Mouse (Mus musculus): ENCODE measurements around the gene Prdm16. TPM values are rescaled to one million over a fixed set of nuclear protein-coding genes. Genes with fewer than 3 reads are reported as not detected.

Gene Prdm16
- total RNA-seq, 1 experiment from 2014 or later = 6.5 TPM

DNA sequence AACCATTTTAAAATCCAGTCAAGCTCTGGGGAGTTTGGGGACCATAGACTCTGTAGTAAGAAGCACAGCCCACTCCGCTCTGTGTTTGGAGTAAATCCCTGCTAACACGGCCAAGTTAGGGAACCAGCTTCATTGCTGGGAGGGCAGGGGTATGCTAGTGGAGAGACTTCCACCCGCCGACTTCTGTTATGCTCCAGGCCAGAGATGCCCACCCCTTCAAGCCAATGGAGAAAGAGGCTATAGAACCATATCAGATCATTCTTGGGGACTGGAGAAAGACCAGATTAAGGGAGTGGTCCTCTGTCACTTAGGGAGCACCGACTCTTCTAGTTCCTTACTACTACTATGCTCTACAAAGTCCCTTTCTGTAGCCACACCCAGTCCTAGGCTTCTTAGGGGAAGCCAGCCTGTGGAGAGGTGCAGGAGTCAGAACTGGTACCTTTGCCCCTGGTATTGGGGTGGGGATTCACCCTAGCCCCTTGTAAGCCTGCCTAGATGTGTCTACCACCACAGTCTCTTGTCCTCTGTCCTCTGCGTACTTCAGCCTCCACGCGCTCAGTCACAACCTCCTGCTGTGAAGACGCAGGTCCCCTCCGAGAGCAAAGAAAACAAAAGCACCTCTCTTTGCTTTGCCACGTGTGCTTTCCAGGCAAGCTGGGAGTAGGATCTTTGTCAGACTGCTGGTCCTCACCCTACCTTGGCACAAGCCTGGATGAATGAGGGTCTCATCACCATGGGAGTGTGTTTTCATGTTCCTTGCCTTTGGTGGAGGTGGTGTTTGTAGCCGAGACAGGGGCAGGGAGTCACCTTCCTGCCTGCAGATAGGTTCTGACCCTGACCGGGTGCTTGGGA, 3.1 kb upstream of the Prdm16 start:
- no peak for DNase-seq

DNA sequence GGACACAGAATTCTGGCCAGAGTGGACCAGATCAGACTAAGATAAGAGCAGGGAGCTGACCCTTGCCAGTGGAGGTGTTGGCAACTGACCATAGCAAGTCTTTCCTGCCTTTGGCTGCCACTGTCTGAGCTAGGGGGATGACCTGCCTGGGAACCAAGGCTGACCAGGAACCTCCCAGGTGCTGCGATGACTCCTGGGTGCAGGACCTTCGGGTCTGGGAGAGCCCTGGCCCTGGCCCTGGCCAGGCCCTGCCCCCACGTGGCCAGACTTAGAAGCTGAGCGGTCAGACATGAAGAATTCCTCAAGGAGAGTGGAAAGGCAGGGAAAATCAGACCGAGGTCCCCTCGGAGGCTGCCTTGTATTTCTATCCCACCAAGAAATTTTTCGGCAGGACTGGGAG, 2.5 kb upstream of the Prdm16 start:
- DNase-seq = peak; percentile 13

DNA sequence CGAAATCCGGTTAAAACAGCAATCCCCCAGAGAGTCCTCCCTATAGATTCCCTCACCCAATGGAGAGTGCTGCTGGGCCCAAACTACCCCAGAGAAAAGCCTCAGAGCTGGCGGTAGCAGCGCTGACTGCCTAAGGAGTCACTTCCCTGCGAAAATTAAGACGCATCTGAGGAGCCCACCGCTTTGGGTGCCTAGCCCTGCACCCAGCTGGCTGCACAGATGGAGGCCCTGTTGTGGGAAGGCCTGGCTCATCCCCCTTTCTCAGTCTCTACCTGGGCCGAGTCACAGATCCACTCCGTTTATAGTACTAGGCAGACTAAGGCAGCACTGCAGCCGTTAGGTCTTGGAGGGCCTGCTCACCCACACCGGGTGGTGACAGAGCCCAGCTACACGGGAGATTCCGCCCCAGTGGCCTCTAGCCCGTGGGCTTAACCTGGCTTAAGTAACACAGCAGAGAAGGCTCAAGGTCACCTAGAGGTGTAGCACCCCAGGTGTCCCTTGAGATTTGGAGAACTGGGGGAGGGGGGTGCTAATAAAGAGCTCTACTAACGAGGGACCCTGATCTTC, 1.7 kb upstream of the Prdm16 start:
- DNase-seq = no peak

DNA sequence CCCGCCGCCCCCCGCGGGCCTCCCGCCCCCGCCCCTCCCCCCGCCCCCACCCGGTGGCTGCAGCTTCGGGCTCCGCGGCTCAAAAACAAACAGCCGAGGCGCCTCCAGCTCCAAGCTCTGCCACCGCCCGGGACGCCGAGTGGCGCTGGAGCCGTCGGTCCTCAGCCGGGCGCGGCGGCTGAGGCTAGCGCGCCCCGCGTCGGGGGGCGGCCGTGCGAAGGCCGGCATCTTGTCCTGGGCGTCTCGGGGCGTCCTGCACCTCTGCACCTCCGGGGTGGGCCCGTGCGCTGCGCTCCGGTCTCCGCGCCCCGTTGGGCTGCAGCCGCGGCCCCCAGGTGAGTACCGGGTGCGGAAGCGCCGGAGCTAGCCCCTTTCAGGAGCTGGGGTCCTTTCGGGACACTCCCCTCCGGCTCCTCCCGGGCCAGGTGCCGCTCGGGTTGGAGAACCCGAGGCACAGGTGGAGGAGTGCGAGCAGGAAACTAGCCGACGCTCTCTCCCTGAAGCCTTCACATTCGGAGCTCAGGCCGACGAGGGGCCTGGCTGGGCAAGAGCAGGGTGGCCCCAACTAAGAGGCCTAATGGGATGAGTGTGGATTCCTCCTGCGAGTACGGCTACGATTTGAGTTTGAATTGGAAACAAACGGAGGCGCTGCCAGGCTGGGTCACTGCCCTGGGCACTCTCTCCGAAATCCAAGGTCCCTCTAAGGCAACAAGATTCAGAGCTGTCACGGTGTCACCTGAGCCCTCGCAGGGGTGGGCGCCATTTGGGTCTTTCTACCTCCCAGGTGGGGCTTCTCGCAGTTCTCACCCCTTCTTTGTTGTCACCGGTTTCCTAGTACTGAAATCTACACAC, 1.0 kb upstream of the Prdm16 start:
- no peak for DNase-seq

DNA sequence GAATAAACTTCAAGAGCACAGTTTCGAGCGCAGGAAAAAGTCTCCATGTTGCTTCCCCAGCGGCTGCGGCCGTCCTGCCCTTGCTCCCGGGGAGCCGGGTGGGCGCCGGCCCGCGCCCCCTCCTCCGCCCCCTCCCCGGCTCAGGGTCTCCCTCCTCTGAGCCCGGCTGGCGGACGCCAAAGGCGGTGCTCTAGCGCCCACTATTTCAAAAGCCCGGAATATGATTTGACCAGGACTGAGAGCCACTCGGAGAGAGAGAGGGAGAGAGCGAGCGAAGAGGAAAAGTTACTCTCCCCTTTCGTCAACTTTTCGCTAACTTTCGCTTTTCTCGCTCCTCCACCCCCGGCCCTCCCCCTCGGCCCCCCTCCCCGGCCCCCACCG, 630 bp downstream of the Prdm16 start:
- no peak for DNase-seq

DNA sequence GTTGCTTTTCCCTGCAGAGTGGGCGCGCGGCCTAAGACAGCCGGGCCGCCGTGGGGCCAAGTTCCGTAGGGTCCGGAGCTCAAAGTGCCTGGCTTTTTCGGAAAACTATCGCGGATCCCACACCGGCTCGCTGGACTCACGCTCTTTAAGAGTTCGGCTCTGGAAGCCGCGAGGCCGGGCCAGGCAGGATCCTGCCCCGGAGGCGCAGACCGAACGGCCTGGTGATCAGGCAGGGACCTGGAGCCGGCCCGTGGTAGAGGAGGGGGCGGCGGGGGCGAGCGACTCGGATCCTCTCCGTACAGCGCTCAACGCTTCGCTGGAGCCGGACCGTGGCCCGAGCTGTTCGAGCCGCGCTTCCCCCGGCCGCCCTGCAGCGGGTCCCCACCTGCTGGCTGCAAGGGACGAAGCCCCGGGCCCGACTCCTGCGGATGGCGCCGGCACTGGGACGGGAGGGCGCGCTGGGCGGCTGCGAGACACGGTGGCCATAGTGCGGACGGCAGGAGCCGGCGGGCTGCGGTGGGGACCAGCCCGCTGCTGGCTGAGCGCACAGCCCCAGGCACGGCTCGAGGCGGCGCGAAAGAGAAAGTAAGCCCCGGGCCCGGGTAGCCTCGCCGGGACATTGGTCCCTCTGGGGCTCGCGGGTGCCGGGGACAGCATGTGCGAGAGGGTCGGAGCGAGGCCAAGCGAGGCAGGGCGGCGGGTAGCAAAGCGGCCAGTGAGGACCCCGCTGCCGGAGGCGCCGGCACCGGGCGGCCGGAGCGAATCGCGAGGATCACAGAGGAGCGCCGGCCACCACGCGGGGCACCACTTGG, 1.2 kb downstream of the Prdm16 start:
- peak; percentile 49 for DNase-seq

DNA sequence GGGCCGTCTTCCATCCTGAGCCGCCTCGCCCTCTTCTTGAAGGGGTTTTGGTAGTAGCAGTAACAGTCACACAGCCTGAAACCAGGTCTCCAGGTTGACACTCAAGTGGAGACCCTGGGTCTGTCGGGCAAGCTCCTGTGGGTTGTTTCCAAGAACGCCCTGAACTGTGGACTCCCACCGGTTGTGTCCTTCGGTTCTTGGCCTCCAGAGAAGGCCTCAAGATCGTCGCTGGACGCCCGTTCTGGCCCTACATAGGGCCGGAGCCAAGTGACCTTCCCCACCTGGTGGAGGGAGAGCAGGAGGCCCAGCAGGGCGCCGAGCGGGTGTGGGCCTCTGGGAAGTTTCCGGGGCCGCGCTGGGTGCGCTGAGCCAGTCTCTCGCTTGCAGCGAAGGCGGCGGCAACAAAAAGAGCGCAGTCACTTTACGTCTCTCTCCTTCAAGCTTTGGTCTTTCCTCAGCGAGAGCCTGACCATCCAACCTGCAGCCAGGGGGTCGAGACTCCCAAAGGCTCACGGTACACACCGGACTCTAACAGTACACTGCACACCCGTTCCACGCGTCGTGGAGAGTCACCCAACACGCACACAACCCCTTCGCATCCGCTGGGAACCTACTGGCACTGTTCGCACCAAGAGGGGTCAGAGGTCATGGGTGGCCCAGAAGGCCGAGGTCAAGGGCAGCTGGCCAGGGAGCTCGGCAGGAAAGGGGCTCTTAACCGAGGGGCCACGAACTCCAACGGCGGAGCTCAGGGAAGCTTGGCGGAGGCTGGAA, 2.0 kb downstream of the Prdm16 start:
- no peak for DNase-seq

DNA sequence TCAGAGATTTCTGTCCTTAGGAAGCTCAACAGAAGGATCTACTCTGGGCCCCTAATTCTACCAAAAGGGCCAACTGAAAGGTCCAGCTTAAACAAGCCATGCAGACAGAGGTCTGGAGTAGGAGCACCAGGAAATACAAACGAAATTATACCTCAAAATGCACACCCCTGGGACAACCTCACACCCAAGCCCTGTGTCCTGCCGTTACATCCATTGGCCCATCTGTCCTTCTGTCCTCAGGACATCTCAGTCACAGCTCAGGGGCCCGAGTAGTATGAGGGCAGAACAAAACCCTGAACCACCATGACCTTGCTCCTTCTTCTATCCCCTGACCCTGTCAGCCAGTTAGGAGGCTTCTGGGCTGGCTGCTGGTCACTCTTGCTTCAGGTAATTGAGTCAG, 2.7 kb downstream of the Prdm16 start:
- DNase-seq = no peak

DNA sequence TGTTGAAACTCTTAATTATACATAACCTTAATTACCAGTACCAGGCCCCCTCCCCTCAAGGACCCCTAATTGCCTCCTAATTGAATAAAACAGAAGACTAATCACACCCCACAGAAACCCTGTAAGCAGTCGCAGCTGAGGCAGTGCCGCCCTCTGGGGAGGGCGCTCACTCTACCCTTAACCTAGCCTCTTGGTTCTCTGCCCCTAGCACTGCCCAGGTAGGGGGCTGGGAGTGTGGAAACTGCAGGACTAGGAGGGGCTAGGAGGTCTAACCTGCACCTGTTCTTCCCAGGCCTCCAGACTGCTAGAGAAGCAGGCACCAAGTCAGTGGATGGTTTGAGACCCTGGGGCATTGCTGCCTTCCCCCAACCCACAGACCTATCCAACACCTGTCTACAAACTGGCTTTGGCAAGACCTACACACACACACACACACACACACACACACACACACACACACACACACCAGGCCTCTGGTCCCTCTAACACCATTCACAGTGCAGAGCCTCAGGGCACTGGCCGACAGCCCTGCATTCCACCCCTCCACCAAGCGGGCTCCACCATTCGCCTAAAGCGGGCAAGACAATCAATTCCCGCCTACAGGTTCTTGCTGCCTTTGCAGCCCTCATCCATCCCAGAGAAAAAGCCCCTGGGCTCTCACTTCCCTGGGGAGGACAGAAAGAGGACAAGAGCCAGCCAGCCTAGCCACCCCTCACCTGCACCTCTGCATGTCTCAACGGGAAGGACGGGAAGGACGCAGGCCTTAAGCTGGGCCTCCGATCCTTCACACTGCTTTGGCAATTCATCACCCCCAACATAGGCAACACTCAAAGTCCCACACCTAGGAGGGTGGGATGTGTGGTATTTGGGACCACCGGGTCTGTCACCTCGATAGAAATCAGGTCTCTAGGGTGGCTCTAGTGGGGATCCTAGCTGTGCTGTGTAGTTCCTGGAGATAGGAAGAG, 3.6 kb downstream of the Prdm16 start:
- DNase-seq = no peak

DNA sequence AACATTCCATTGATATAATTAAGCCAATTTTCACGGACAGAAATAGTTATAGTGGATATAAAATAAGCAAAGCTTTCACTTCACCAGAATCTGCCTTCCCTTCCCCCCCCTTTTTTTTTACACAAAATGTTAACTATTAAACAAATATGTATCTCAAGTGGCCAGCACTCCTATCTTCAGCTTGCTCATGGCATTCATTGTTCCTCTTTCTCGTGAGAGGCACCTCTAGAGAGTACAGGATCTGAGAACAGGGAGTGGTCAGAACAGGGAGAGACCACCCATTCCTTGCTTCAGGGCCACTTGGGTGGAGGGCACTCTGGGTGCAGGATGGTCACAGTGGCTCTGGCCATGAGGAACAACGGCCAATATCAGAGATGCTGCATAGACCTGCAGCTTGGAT, 5.9 kb downstream of the Prdm16 start:
- no peak for DNase-seq

DNA sequence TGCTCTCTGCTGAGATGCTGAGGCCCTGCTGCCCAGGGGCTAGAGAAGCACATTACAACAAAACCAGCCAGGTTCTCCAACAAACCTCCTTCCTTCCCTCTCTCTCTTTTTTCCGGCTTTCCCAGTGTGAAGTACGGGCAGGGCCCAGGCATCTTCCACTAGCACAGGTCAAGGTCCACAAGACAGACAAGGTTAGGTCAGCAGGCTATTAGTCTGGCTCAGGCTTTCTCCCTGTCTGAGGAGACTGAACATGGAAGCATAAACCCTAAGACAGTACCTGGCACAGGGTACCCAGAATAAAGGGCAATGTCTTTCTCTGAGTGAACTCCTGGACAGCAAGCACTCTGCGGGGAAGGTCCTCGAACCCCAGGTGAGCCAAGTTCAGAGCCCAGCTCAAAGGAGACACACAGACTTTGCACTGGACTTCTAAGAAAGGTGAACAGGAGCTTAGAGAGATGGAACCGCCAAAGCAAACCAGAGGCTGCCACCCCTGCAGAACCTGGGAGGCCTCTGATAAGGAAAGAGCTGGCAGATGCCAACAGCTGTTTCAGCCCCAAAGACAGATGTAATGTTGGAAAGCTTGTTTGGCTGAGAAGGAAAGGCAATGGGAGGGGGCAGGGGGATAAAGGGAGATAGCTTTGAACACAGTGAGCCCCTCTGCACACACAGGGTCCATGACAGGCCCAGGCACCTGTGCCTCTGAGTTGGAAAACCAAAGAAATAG, 9.1 kb downstream of the Prdm16 start:
- no peak for DNase-seq

DNA sequence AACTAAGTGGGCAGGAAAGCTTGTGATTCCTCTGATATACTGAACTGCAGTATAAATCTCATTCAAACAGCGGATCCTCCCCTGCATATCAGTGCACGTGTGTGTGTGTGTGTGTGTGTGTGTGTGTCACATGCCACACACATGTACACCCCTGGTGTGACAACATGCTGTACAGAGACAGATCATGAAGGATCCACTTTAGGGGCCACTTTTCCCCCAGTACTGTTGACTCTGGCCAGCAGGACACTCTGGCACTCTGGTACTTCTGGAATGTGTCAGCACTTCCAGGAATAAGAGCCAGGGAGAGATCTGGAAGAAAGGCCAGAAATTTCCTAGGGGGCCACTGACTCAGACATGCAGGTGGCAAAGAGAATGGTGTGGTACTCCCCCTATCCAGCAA, 10.4 kb downstream of the Prdm16 start:
- DNase-seq = no peak

DNA sequence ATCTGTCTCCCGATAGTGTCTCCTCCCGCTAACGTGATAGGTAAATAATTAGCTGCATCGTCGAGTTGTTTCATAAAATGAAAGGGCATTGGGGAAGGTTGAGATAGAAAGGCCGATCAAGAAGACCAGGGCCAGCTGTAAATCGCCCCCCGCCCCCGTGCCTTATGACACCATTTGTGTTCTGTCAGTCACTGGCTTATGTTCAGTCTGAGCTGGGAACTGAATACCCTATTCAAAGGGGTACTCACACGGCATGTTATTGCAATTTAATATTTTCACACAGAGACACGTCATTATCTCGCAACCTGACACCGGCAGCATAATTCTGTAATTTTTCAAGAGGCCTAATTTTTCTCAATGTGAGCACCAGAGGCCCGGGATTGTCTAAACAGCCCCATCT, 11.0 kb downstream of the Prdm16 start:
- no peak for DNase-seq

DNA sequence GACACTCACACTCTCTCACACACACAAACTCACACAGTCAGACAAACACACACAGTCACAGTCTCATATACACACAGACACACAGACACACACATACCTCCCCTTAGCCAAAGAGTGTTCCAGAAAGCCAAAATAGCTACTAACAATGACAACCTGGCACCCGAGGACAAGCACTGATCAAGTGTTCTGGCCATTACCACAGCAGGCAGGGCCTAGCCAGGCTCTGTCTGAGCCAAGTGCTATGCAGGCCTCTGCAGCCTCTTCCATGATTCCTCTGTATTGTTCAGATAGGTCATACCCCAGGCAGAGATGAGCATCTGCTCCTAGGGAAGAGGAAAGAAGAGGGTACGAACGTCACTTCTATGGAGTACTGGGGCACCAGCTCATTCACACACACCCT, 13.4 kb downstream of the Prdm16 start:
- DNase-seq = no peak

DNA sequence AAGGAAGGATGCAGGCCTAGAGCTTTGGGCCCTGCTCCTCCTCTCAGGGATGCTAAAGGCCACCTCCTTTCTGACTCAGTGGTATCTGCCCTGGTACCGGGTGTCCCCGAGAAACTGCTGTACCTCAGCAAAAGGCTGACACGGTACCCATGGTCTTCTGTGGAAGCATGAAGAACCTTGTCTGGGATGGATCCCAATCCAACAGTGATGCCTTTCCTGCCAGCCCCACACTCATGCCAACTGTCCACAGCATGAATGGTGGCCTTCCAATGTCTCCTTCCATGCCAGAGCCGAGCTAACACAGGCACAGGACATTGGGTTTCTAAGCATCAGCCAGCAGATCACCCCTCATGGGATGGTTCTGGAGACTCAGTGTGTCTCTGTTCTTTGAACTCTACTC, 14.2 kb downstream of the Prdm16 start:
- no peak for DNase-seq

DNA sequence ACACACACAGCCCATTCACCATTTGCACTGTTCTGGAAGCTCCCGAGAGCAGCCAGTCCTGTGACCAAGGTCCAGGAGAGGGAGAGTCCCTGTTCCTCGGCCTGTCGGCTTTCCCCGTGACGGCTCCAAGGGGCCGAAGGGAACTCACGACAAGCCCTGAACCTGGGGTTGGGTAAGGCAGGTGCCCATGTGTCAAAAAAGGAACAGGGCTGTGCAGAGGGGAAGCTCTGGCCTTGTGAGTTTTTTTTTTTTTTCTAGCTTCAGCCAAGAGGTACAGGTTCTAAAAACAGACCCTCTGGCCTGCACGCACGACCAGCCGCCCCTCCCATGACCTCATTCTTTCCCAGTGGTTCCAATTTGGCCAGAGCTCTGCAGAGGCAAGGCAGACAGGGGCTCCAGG, 25.5 kb downstream of the Prdm16 start:
- DNase-seq = no peak

DNA sequence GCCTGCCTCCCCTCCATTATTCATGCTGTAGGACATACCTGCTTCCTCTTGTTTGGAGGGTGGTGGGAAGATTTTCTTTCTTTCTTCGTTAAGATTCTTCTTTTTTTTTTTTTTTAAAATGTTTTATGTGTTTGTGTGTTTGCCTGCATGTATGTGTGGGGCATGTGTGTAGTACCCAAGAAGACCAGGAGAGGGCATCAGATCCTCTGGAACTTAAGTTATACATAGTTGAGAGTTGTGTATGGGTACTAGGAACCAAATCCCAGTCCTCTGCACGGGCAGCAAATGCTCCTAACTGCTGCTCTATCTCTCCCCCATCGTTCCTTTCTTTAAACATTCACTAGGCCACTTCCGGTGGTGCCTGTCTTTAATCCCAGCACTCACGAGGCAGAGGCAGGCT, 28.9 kb downstream of the Prdm16 start:
- DNase-seq = no peak

DNA sequence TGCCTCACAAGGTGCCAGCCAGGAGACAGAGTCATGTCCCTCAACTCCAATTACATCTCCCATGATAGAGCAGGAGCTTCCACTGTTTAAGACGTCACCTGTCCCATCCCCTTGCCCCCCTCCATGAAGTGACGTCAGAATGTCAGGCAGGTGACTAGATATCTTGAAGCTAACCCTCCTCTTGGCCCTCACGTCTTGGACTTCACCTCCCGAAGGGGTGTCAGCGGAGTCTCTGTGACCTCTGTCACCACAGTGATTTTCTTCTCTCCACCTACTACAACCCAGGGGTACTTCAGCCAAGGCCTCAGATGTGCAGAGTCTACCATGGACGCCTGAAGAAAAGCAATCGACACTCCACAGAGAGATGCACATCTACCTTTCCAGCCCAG, 32.2 kb downstream of the Prdm16 start:
- no peak for DNase-seq

DNA sequence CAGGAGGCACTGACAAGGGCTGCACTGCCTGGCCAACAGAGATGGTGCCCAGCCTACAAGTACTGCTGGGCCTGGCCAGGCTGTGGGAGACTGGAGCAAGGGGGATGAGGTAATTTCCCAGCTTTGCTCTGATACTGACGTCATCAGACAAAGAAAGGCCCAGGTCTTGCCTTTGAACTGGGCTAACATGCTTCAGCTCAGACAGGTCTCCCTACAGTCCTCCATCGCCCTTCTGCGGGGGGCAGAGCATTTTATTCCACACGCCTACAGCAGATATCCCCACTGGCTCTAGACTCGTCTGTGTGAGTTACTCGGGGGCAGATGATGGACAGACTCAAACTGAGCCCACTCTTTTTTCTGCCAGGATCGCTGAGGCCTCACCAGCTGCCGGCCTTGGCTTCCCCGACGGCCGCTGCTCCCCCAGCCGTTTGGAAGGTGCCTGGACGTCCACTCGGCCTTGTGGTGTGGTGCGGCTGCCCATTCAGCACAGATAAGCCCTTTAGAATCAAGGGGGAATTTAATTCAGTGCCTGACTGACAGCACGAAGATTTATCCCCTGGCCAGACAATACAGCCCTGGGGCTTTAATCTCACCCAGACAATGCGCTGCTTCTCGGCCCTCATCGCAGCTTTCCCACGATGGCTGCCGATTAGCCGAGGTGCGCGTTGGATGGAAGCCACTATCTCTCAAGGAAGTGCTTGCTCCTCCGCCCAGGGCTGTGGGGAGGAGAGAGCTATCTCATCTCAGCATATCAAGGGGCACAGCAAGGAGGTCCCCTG, 32.8 kb downstream of the Prdm16 start:
- no peak for DNase-seq
